Comparison of ENCODE assay signal across 12 mouse cellular contexts in the genomic region with DNA sequence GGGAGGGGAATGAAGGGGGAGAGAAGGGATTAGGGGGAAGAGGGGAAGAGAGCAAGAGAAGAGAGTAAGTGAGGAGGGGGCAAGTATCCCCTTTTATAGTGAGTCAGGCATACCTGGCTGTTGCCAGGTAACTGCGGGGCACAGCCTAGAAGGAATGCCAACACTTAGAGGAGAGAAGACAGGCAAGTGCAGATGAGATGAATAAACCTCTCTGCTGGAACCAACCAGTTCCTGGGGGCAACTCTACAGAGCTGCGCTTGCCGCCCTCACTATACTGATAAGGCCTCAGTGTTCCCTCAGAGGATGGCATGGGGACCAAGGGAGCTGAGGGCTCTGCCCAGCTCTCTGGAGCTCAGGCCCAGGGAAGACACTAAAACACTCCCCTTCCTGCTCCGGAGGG.
DNase-seq lines count a peak whose midpoint lies in the region; ATAC-seq lines count a peak whose summit lies in the region.
"Had no signal": no experiment of that assay in that cellular context is flagged by ENCODE, and none has a peak within 500 bp of the region (broad histone marks: within the 10 kb centered on the region; RNA-seq: fewer than 3 reads in every experiment).

No protein-coding gene starts in this region.

- no peak overlapping the region for H3K9ac ChIP-seq in kidney, embryonic 15.5 days
- no peak overlapping the region for H3K9ac ChIP-seq in forebrain, embryonic 13.5 days
- no peak overlapping the region for H3K9ac ChIP-seq in midbrain, embryonic 11.5 days (ENCODE audit: low read length)
- H3K9ac ChIP-seq: liver, postnatal 0 days; neural tube, embryonic 13.5 days had no signal

- H3K4me2 ChIP-seq in kidney, embryonic 15.5 days = no peak overlapping the region
- no peak overlapping the region for H3K4me2 ChIP-seq in forebrain, embryonic 13.5 days
- no peak overlapping the region for H3K4me2 ChIP-seq in midbrain, embryonic 11.5 days
- H3K4me2 ChIP-seq: neural tube, embryonic 13.5 days had no signal

- H3K27me3 ChIP-seq in kidney, embryonic 15.5 days = no peaks in the 10 kb centered on the region
- H3K27me3 ChIP-seq in forebrain, embryonic 13.5 days = no peaks in the 10 kb centered on the region
- no peaks in the 10 kb centered on the region for H3K27me3 ChIP-seq in midbrain, embryonic 11.5 days (ENCODE audit: control insufficient read depth, insufficient read depth, low read length)

- peak; percentile 38; the same call in 1 of the 2 replicates for ATAC-seq in kidney, embryonic 15.5 days (replicated peaks; ENCODE audit: low FRiP score)
- ATAC-seq in forebrain, embryonic 13.5 days = no peak
- ATAC-seq in midbrain, embryonic 11.5 days (ENCODE audit: low FRiP score) = 0 out of 2 replicates have a peak, but pooled peaks have one; percentile 16
- ATAC-seq: CD4-positive, CD25-positive, alpha-beta regulatory T cell, adult 4 months; liver, postnatal 0 days had no signal

- WGBS in kidney, embryonic 15.5 days = 52% methylated on average over 4 of the region's 4 CpGs
- 40% methylated on average over 4 of the region's 4 CpGs for WGBS in forebrain, embryonic 13.5 days
- 38% methylated on average over 4 of the region's 4 CpGs for WGBS in midbrain, embryonic 11.5 days

- no peak overlapping the region for H3K4me3 ChIP-seq in kidney, embryonic 15.5 days (replicated peaks)
- H3K4me3 ChIP-seq in forebrain, embryonic 13.5 days = no peak overlapping the region
- no peak overlapping the region for H3K4me3 ChIP-seq in midbrain, embryonic 11.5 days (ENCODE audit: low read depth, low read length)
- H3K4me3 ChIP-seq: neural tube, embryonic 13.5 days had no signal

- peaks cover 30% of the 10 kb centered on the region for H3K4me1 ChIP-seq in kidney, embryonic 15.5 days
- H3K4me1 ChIP-seq in forebrain, embryonic 13.5 days = peaks cover 17% of the 10 kb centered on the region
- peaks cover 9% of the 10 kb centered on the region for H3K4me1 ChIP-seq in midbrain, embryonic 11.5 days (ENCODE audit: control insufficient read depth, insufficient read depth, low read length)

- no peaks in the 10 kb centered on the region for H3K9me3 ChIP-seq in kidney, embryonic 15.5 days (replicated peaks)
- no peaks in the 10 kb centered on the region for H3K9me3 ChIP-seq in forebrain, embryonic 13.5 days (replicated peaks)
- no peaks in the 10 kb centered on the region for H3K9me3 ChIP-seq in midbrain, embryonic 11.5 days (ENCODE audit: control insufficient read depth, low read length)
- H3K9me3 ChIP-seq: neural tube, embryonic 13.5 days had no signal

- H3K27ac ChIP-seq in kidney, embryonic 15.5 days = no peak overlapping the region
- peak overlapping the region; percentile 2; the same call in 1 of the 2 replicates for H3K27ac ChIP-seq in forebrain, embryonic 13.5 days
- H3K27ac ChIP-seq in midbrain, embryonic 11.5 days (ENCODE audit: low read depth, low read length) = no peak overlapping the region
- H3K27ac ChIP-seq: neural tube, embryonic 13.5 days had no signal

- H3K36me3 ChIP-seq in kidney, embryonic 15.5 days = no peaks in the 10 kb centered on the region
- H3K36me3 ChIP-seq in forebrain, embryonic 13.5 days (ENCODE audit: poor library complexity, severe bottlenecking) = no peaks in the 10 kb centered on the region
- no peaks in the 10 kb centered on the region for H3K36me3 ChIP-seq in midbrain, embryonic 11.5 days (ENCODE audit: control insufficient read depth, insufficient read depth, low read length)
- H3K36me3 ChIP-seq: neural tube, embryonic 13.5 days had no signal

- DNase-seq in kidney, adult 9 months = no peak
- peak; percentile 43 for DNase-seq in R1 (ENCODE audit: low read depth, low spot score)
- DNase-seq in midbrain, embryonic 11.5 days (ENCODE audit: low spot score, missing footprints) = no peak
- DNase-seq in adrenal gland, adult 2 months = no peak
- DNase-seq in liver = no peak
- DNase-seq: cerebellum, adult 11-12 months; kidney, postnatal 36 days; liver, postnatal 0 days had no signal
